Mouse (Mus musculus) embryo, embryonic 9.5 days (tissue): ENCODE measurements at regions not wholly inside any gene's neighbourhood (a gene's known extent, or its start where the extent isn't known, plus 50 kb on each side); places are given as distances from the start of the nearest gene placed in this dataset.
A peak's percentile ranks its signal among the peaks of the same experiment; 100 is the strongest.

Source experiments
- DNase-seq: peaks from one replicate; pipeline ENCODE4 v3.0.0-alpha.2; 2017; ENCODE audit errors: extremely low spot score

GRCm38 (mm10) chr13:53586771-53587170 is 113.9 kb upstream of the Msx2 start:
- no peak for DNase-seq

- no peak for DNase-seq
Measured at GRCm38 (mm10) chr13:53584504-53585130, 111.7 kb upstream of the Msx2 start.

- DNase-seq = peak; percentile 43
Measured at GRCm38 (mm10) chr13:53553876-53554577, 81.2 kb upstream of the Msx2 start.

- no peak for DNase-seq
Measured at GRCm38 (mm10) chr13:53553192-53553875, 80.5 kb upstream of the Msx2 start.

- no peak for DNase-seq
Measured at GRCm38 (mm10) chr13:53548396-53548795, 75.5 kb upstream of the Msx2 start.

- no peak for DNase-seq
Measured at GRCm38 (mm10) chr13:53543291-53543690, 70.4 kb upstream of the Msx2 start.

- no peak for DNase-seq
Measured at GRCm38 (mm10) chr13:53539797-53540196, 66.9 kb upstream of the Msx2 start.

GRCm38 (mm10) chr13:53537937-53538336 is 65.1 kb upstream of the Msx2 start:
- no peak for DNase-seq

- DNase-seq = no peak
Measured at GRCm38 (mm10) chr13:53535781-53536425, 63.0 kb upstream of the Msx2 start.

GRCm38 (mm10) chr13:53533738-53534137 is 60.9 kb upstream of the Msx2 start:
- no peak for DNase-seq

- no peak for DNase-seq
Measured at GRCm38 (mm10) chr13:53526880-53527279, 54.0 kb upstream of the Msx2 start.

GRCm38 (mm10) chr13:53522807-53523206 is 49.9 kb upstream of the Msx2 start:
- DNase-seq = no peak
